Mouse (Mus musculus) myocyte (in vitro differentiated cells): Measurements from ENCODE around the gene Ebi3.

Experiments
- E2F4 ChIP-seq: IDR thresholded peaks from one replicate; pipeline ENCODE4 v1.6.1; 2011; ENCODE audit warnings: mild to moderate bottlenecking, control low read depth, moderate library complexity; ENCODE audit not compliant: insufficient read depth
- MYOG ChIP-seq, 3 experiments: IDR thresholded peaks; one replicate each; pipeline ENCODE4 v1.6.1; 2011; ENCODE audit warnings: control low read depth in 2 of 3, low read depth in 2 of 3, mild to moderate bottlenecking in 2 of 3; ENCODE audit not compliant: insufficient read length in 2 of 3, control insufficient read depth in 1 of 3, insufficient read depth in 1 of 3
- POLR2A ChIP-seq: IDR thresholded peaks from one replicate; pipeline ENCODE4 v1.6.1; 2011; ENCODE audit warnings: low read depth, mild to moderate bottlenecking, control low read depth, moderate library complexity; ENCODE audit not compliant: insufficient read length
- POLR2AphosphoS2 ChIP-seq: IDR thresholded peaks from one replicate; pipeline ENCODE4 v1.6.1; 2011; ENCODE audit warnings: low read depth, control low read depth; ENCODE audit not compliant: insufficient read length
- REST ChIP-seq: IDR thresholded peaks from one replicate; pipeline ENCODE4 v1.6.1; 2011; ENCODE audit warnings: mild to moderate bottlenecking, control low read depth, moderate library complexity; ENCODE audit not compliant: insufficient read depth, insufficient read length
- TCF12 ChIP-seq: IDR thresholded peaks from one replicate; pipeline ENCODE4 v1.6.1; 2011; ENCODE audit warnings: mild to moderate bottlenecking, control low read depth; ENCODE audit not compliant: poor library complexity, insufficient read depth, severe bottlenecking

- TF ChIP-seq POLR2A (no peak), TCF12 (no peak), E2F4 (no peak), MYOG (IDR thresholded peaks at IDR 0.05; ENCODE audit: control insufficient read depth in 1 of 3, insufficient read depth in 1 of 3, insufficient read length in 2 of 3, low read depth in 2 of 3) (no peak), REST (no peak), POLR2AphosphoS2 (no peak)
Measured at GRCm38 (mm10) chr17:55964496-55964895, 12.1 kb downstream of the Ebi3 start.
